Mouse (Mus musculus): ENCODE results near the gene Spaca4. TPM values are rescaled to one million over a fixed set of nuclear protein-coding genes. Genes with fewer than 3 reads are reported as not detected.

Gene Spaca4
- polyA plus RNA-seq, 1 experiment: not detected

DNA sequence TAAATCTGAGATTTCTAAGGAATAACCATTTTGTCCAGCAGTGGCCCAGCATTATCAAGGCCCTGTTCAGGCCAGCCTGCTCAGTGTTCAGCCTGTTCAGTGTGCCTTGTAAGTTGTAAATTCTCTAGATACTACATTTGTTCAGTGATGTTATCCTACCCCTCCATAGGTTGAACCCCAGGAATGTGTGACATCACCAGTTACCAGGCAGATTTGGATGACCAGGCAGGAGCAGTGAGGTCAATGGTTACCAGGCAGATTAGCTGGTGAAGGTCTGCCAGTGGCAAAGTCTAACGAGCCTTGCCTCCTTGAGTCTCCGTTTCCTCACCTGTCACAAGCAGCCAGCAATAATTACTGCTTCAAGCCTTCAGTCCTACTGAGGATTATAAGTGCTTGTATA lies 18.8 kb upstream of the Spaca4 start:
- TF ChIP-seq CEBPB (IDR thresholded peaks at IDR 0.05; ENCODE audit: insufficient read depth, poor library complexity, severe bottlenecking): no peak
- TF ChIP-seq MYOD1 (IDR thresholded peaks at IDR 0.05; ENCODE audit: control insufficient read depth in 1 of 3, insufficient read length in 2 of 3, low read depth in 2 of 3): no peak
- TF ChIP-seq REST (IDR thresholded peaks at IDR 0.05; ENCODE audit: insufficient read depth, insufficient read length): no peak
- TF ChIP-seq MYOG (IDR thresholded peaks at IDR 0.05; ENCODE audit: control insufficient read depth in 1 of 3, insufficient read depth in 1 of 3, insufficient read length in 2 of 3, low read depth in 2 of 3): no peak
- H3ac ChIP-seq (ENCODE audit: control insufficient read depth, insufficient read length): no peak overlapping the region
- no peaks in the 10 kb centered on the region for H3K79me2 ChIP-seq (ENCODE audit: control insufficient read depth, insufficient read depth)
- no peak overlapping the region for H3K4me2 ChIP-seq (ENCODE audit: low read depth)
- no peak overlapping the region for H3K4me3 ChIP-seq
- no peaks in the 10 kb centered on the region for H3K27me3 ChIP-seq (ENCODE audit: control insufficient read depth, insufficient read depth, insufficient read length)
- H3K36me3 ChIP-seq (ENCODE audit: control insufficient read depth, insufficient read depth): no peaks in the 10 kb centered on the region

DNA sequence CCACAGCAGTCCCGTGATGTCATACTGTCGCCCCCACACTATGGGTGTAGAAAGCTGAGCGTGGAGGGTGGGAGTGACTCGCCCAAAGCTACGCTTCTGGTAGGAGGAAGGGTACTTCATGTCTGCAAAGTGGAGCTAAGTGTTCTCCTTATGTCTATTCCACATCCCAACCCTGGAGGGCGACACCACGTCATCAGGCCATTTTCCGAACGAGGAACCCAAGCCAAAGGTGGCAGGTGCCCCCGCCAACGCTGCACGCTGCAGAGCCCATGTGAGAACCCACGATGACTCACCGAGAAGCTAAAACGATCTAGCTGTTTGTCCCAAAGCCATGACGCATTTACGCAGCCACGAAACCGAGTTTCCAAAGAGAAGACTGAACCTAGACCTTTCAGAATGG lies 16.7 kb upstream of the Spaca4 start:
- Histone ChIP-seq H3K27me3 (ENCODE audit: control insufficient read depth, insufficient read depth, insufficient read length) (no peaks in the 10 kb centered on the region), H3K79me2 (ENCODE audit: control insufficient read depth, insufficient read depth) (no peaks in the 10 kb centered on the region), H3K4me3 (no peak overlapping the region), H3K36me3 (ENCODE audit: control insufficient read depth, insufficient read depth) (no peaks in the 10 kb centered on the region), H3ac (ENCODE audit: control insufficient read depth, insufficient read length) (no peak overlapping the region), H3K4me2 (ENCODE audit: low read depth) (peak overlapping the region; percentile 42)
- peak; percentile 8 for TF ChIP-seq TCF12 (IDR thresholded peaks at IDR 0.05; ENCODE audit: insufficient read depth, poor library complexity, severe bottlenecking)
- peak in 2 of 3 experiments; percentile 45 to 86 for TF ChIP-seq MYOG (IDR thresholded peaks at IDR 0.05; ENCODE audit: control insufficient read depth in 1 of 3, insufficient read depth in 1 of 3, insufficient read length in 2 of 3, low read depth in 2 of 3)
- peak in 2 of 3 experiments; percentile 70 to 93 for TF ChIP-seq MYOD1 (IDR thresholded peaks at IDR 0.05; ENCODE audit: control insufficient read depth in 1 of 3, insufficient read length in 2 of 3, low read depth in 2 of 3)
- no peak for TF ChIP-seq SRF (IDR thresholded peaks at IDR 0.05; ENCODE audit: control insufficient read depth, insufficient read length, low read depth)

DNA sequence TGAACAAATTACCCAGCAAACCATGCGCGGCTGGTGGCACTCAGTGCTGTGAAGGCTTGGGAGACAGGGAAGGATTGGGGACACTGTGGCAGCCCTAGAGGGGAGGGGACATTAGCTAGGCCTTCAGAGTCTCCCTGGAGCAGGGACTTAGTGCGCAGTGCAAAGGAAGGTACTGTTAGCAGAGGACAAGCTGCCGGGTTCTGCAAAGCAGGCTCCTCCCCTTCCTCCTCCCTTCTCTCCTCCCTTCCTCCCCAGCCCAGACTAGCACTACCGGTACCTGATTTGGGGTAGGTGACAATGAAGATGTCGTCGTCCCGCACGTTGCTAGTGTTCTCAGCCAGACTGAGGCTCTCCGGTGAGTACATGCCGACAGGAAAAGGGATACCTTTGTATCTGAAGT lies 16.2 kb upstream of the Spaca4 start:
- no peak overlapping the region for H3ac ChIP-seq (ENCODE audit: control insufficient read depth, insufficient read length)
- no peaks in the 10 kb centered on the region for H3K27me3 ChIP-seq (ENCODE audit: control insufficient read depth, insufficient read depth, insufficient read length)
- H3K36me3 ChIP-seq (ENCODE audit: control insufficient read depth, insufficient read depth): no peaks in the 10 kb centered on the region
- no peaks in the 10 kb centered on the region for H3K79me2 ChIP-seq (ENCODE audit: control insufficient read depth, insufficient read depth)
- H3K4me3 ChIP-seq: no peak overlapping the region
- no peak for TF ChIP-seq MYOD1 (IDR thresholded peaks at IDR 0.05; ENCODE audit: control insufficient read depth in 1 of 3, insufficient read length in 2 of 3, low read depth in 2 of 3)
- no peak for TF ChIP-seq POLR2AphosphoS2 (IDR thresholded peaks at IDR 0.05; ENCODE audit: insufficient read length, low read depth)
- no peak for TF ChIP-seq MAX (IDR thresholded peaks at IDR 0.05; ENCODE audit: low read depth)
- no peak for TF ChIP-seq E2F4 (IDR thresholded peaks at IDR 0.05; ENCODE audit: insufficient read depth)
- no peak for TF ChIP-seq POLR2A (IDR thresholded peaks at IDR 0.05; ENCODE audit: insufficient read length, low read depth)
- no peak for TF ChIP-seq CEBPB (IDR thresholded peaks at IDR 0.05; ENCODE audit: insufficient read depth, poor library complexity, severe bottlenecking)
- TF ChIP-seq USF1 (IDR thresholded peaks at IDR 0.05; ENCODE audit: low read depth): no peak
- TF ChIP-seq TCF3 (IDR thresholded peaks at IDR 0.05; ENCODE audit: insufficient read length, low read depth): no peak
- TF ChIP-seq MYOG (IDR thresholded peaks at IDR 0.05; ENCODE audit: control insufficient read depth in 1 of 3, insufficient read depth in 1 of 3, insufficient read length in 2 of 3, low read depth in 2 of 3): no peak
- no peak for TF ChIP-seq TCF12 (IDR thresholded peaks at IDR 0.05; ENCODE audit: insufficient read depth, poor library complexity, severe bottlenecking)
- no peak for TF ChIP-seq SRF (IDR thresholded peaks at IDR 0.05; ENCODE audit: control insufficient read depth, insufficient read length, low read depth)
- no peak for TF ChIP-seq REST (IDR thresholded peaks at IDR 0.05; ENCODE audit: insufficient read depth, insufficient read length)
- no peak overlapping the region for H3K4me2 ChIP-seq (ENCODE audit: low read depth)

DNA sequence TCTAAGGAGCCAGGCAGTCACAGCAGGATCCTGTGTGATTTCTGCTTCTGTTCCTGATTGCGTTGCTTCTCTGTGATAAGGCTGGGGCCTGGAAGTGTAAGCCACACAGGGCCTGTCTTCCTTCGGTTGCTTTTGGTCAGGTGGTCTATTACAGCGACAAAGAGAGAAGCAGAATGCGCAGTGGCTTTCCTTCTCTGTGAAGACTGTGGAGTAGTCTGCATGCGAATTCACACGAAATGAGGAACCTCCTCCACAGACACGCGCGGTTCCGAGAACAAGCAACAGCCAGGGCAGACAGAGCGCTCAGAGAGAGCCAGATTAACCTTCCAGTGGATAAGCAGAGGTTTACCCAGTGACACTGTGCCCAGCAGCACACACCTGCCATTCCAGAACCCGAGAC lies 15.7 kb upstream of the Spaca4 start:
- Histone ChIP-seq H3K36me3 (ENCODE audit: control insufficient read depth, insufficient read depth) (no peaks in the 10 kb centered on the region), H3K4me2 (ENCODE audit: low read depth) (no peak overlapping the region), H3K79me2 (ENCODE audit: control insufficient read depth, insufficient read depth) (no peaks in the 10 kb centered on the region), H3K27me3 (ENCODE audit: control insufficient read depth, insufficient read depth, insufficient read length) (no peaks in the 10 kb centered on the region), H3ac (ENCODE audit: control insufficient read depth, insufficient read length) (no peak overlapping the region), H3K4me3 (no peak overlapping the region)
- no peak for TF ChIP-seq POLR2AphosphoS2 (IDR thresholded peaks at IDR 0.05; ENCODE audit: insufficient read length, low read depth)
- no peak for TF ChIP-seq SRF (IDR thresholded peaks at IDR 0.05; ENCODE audit: control insufficient read depth, insufficient read length, low read depth)
- TF ChIP-seq TCF3 (IDR thresholded peaks at IDR 0.05; ENCODE audit: insufficient read length, low read depth): no peak
- TF ChIP-seq MYOG (IDR thresholded peaks at IDR 0.05; ENCODE audit: control insufficient read depth in 1 of 3, insufficient read depth in 1 of 3, insufficient read length in 2 of 3, low read depth in 2 of 3): no peak
- TF ChIP-seq USF1 (IDR thresholded peaks at IDR 0.05; ENCODE audit: low read depth): no peak
- TF ChIP-seq POLR2A (IDR thresholded peaks at IDR 0.05; ENCODE audit: insufficient read length, low read depth): no peak
- no peak for TF ChIP-seq REST (IDR thresholded peaks at IDR 0.05; ENCODE audit: insufficient read depth, insufficient read length)
- no peak for TF ChIP-seq CEBPB (IDR thresholded peaks at IDR 0.05; ENCODE audit: insufficient read depth, poor library complexity, severe bottlenecking)
- no peak for TF ChIP-seq MYOD1 (IDR thresholded peaks at IDR 0.05; ENCODE audit: control insufficient read depth in 1 of 3, insufficient read length in 2 of 3, low read depth in 2 of 3)
- no peak for TF ChIP-seq TCF12 (IDR thresholded peaks at IDR 0.05; ENCODE audit: insufficient read depth, poor library complexity, severe bottlenecking)
- TF ChIP-seq MAX (IDR thresholded peaks at IDR 0.05; ENCODE audit: low read depth): no peak
- TF ChIP-seq E2F4 (IDR thresholded peaks at IDR 0.05; ENCODE audit: insufficient read depth): no peak

DNA sequence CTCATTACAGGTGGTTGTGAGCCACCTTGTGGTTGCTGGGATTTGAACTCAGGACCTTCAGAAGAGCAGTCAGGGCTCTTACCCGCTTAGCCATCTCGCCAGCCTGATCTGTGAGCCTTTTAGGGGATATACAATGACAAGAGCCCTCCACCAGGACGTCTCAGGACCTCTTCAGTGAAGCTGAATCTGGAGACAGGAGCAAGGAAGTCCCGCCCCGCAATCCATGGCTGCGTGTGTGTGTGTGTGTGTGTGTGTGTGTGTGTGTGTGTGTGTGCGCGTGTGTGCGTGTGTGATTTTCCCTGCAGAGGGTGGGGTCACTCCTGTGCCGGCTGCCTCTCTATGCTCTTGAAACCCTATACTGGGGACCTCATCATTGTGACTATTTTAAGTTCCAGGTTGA lies 14.2 kb upstream of the Spaca4 start:
- no peak overlapping the region for H3K4me2 ChIP-seq (ENCODE audit: low read depth)
- no peaks in the 10 kb centered on the region for H3K79me2 ChIP-seq (ENCODE audit: control insufficient read depth, insufficient read depth)
- no peaks in the 10 kb centered on the region for H3K36me3 ChIP-seq (ENCODE audit: control insufficient read depth, insufficient read depth)
- TF ChIP-seq MYOG (IDR thresholded peaks at IDR 0.05; ENCODE audit: control insufficient read depth in 1 of 3, insufficient read depth in 1 of 3, insufficient read length in 2 of 3, low read depth in 2 of 3) (no peak), MYOD1 (IDR thresholded peaks at IDR 0.05; ENCODE audit: control insufficient read depth in 1 of 3, insufficient read length in 2 of 3, low read depth in 2 of 3) (no peak), TCF12 (IDR thresholded peaks at IDR 0.05; ENCODE audit: insufficient read depth, poor library complexity, severe bottlenecking) (no peak), POLR2AphosphoS2 (IDR thresholded peaks at IDR 0.05; ENCODE audit: insufficient read length, low read depth) (no peak), SRF (IDR thresholded peaks at IDR 0.05; ENCODE audit: control insufficient read depth, insufficient read length, low read depth) (no peak), REST (IDR thresholded peaks at IDR 0.05; ENCODE audit: insufficient read depth, insufficient read length) (no peak), CEBPB (IDR thresholded peaks at IDR 0.05; ENCODE audit: insufficient read depth, poor library complexity, severe bottlenecking) (no peak), POLR2A (IDR thresholded peaks at IDR 0.05; ENCODE audit: insufficient read length, low read depth) (no peak), TCF3 (IDR thresholded peaks at IDR 0.05; ENCODE audit: insufficient read length, low read depth) (no peak), E2F4 (IDR thresholded peaks at IDR 0.05; ENCODE audit: insufficient read depth) (no peak), MAX (IDR thresholded peaks at IDR 0.05; ENCODE audit: low read depth) (no peak)
- H3ac ChIP-seq (ENCODE audit: control insufficient read depth, insufficient read length): no peak overlapping the region
- H3K27me3 ChIP-seq (ENCODE audit: control insufficient read depth, insufficient read depth, insufficient read length): no peaks in the 10 kb centered on the region
- no peak overlapping the region for H3K4me3 ChIP-seq

All from myocyte (in vitro differentiated cells).